Mouse (Mus musculus) megakaryocyte, embryonic 14.5 days (primary cell): ENCODE measurements at regions not wholly inside any gene's neighbourhood (a gene's known extent, or its start where the extent isn't known, plus 50 kb on each side); places are given as distances from the start of the nearest gene placed in this dataset.

Source experiments
- H3K27me3 ChIP-seq: replicated peaks from 2 replicates; pipeline ENCODE3; 2012; ENCODE audit warnings: inconsistent platforms
- H3K36me3 ChIP-seq: replicated peaks from 2 replicates; pipeline ENCODE3; 2012; ENCODE audit warnings: low read length, inconsistent platforms, mixed read lengths
- H3K4me1 ChIP-seq: 2 replicates; pipeline ENCODE4 v1.6.1; 2012; ENCODE audit warnings: inconsistent platforms
- H3K4me3 ChIP-seq: replicated peaks from 2 replicates; pipeline ENCODE3; 2012; ENCODE audit warnings: moderate library complexity, mild to moderate bottlenecking, inconsistent platforms
- H3K9me3 ChIP-seq: 2 replicates; pipeline ENCODE4 v1.6.1; 2012; ENCODE audit warnings: inconsistent platforms
- FLI1 ChIP-seq: IDR thresholded peaks from 2 replicates; pipeline ENCODE4 v1.6.1; 2012; ENCODE audit warnings: low read length, inconsistent platforms, mixed read lengths
- GATA1 ChIP-seq: IDR thresholded peaks from 3 replicates; pipeline ENCODE4 v1.6.1; 2012; ENCODE audit warnings: mixed read lengths, low read length, inconsistent platforms, borderline replicate concordance

- no peak for TF ChIP-seq FLI1
- TF ChIP-seq GATA1, result no peak
- Histone ChIP-seq H3K4me3 (no peak overlapping the region), H3K36me3 (no peaks in the 10 kb centered on the region), H3K9me3 (0 out of 2 replicates have a peak, but pooled peaks cover 7% of the 10 kb centered on the region), H3K27me3 (no peaks in the 10 kb centered on the region), H3K4me1 (no peaks in the 10 kb centered on the region)
These were observed 391.7 kb upstream of the Clint1 start for GRCm38 (mm10) chr11:45460000-45460792.

- no peaks in the 10 kb centered on the region for H3K4me1 ChIP-seq
- no peaks in the 10 kb centered on the region for H3K36me3 ChIP-seq
- H3K9me3 ChIP-seq, result 0 out of 2 replicates have a peak, but pooled peaks cover 3% of the 10 kb centered on the region
- no peak for TF ChIP-seq FLI1
- TF ChIP-seq GATA1, result no peak
- no peaks in the 10 kb centered on the region for H3K27me3 ChIP-seq
- no peak overlapping the region for H3K4me3 ChIP-seq
These were observed 387.4 kb upstream of the Clint1 start for GRCm38 (mm10) chr11:45464501-45464900.

- no peak overlapping the region for H3K4me3 ChIP-seq
- H3K9me3 ChIP-seq, result no peaks in the 10 kb centered on the region
- no peaks in the 10 kb centered on the region for H3K27me3 ChIP-seq
- TF ChIP-seq FLI1 (no peak), GATA1 (no peak)
- no peaks in the 10 kb centered on the region for H3K36me3 ChIP-seq
- H3K4me1 ChIP-seq, result no peaks in the 10 kb centered on the region
These were observed 385.5 kb upstream of the Clint1 start for GRCm38 (mm10) chr11:45466350-45466749.

- Histone ChIP-seq H3K4me1 (no peaks in the 10 kb centered on the region), H3K36me3 (no peaks in the 10 kb centered on the region), H3K9me3 (no peaks in the 10 kb centered on the region), H3K27me3 (no peaks in the 10 kb centered on the region), H3K4me3 (no peak overlapping the region)
- TF ChIP-seq FLI1, result no peak
- TF ChIP-seq GATA1, result no peak
These were observed 379.7 kb upstream of the Clint1 start for GRCm38 (mm10) chr11:45472171-45472570.

- Histone ChIP-seq H3K36me3 (no peaks in the 10 kb centered on the region), H3K27me3 (no peaks in the 10 kb centered on the region), H3K4me1 (no peaks in the 10 kb centered on the region), H3K4me3 (no peak overlapping the region), H3K9me3 (no peaks in the 10 kb centered on the region)
- TF ChIP-seq FLI1 (no peak), GATA1 (no peak)
These were observed 374.9 kb upstream of the Clint1 start for GRCm38 (mm10) chr11:45476917-45477316.

GRCm38 (mm10) chr11:45485950-45486349 lies 365.9 kb upstream of the Clint1 start:
- H3K27me3 ChIP-seq, result no peaks in the 10 kb centered on the region
- TF ChIP-seq GATA1 (no peak), FLI1 (no peak)
- no peaks in the 10 kb centered on the region for H3K9me3 ChIP-seq
- H3K4me1 ChIP-seq, result no peaks in the 10 kb centered on the region
- H3K4me3 ChIP-seq, result no peak overlapping the region
- H3K36me3 ChIP-seq, result no peaks in the 10 kb centered on the region

- TF ChIP-seq GATA1 (no peak), FLI1 (no peak)
- H3K4me1 ChIP-seq, result no peaks in the 10 kb centered on the region
- no peak overlapping the region for H3K4me3 ChIP-seq
- no peaks in the 10 kb centered on the region for H3K27me3 ChIP-seq
- no peaks in the 10 kb centered on the region for H3K9me3 ChIP-seq
- H3K36me3 ChIP-seq, result no peaks in the 10 kb centered on the region
These were observed 360.6 kb upstream of the Clint1 start for GRCm38 (mm10) chr11:45491021-45491967.

- TF ChIP-seq GATA1, result no peak
- no peak for TF ChIP-seq FLI1
These were observed 356.6 kb upstream of the Clint1 start for GRCm38 (mm10) chr11:45495246-45495645.

GRCm38 (mm10) chr11:45508566-45508965 lies 343.3 kb upstream of the Clint1 start:
- no peak for TF ChIP-seq FLI1
- TF ChIP-seq GATA1, result no peak
- Histone ChIP-seq H3K27me3 (no peaks in the 10 kb centered on the region), H3K4me1 (no peaks in the 10 kb centered on the region), H3K4me3 (no peak overlapping the region), H3K36me3 (no peaks in the 10 kb centered on the region), H3K9me3 (no peaks in the 10 kb centered on the region)

More at GRCm38 (mm10) chr11:45495246-45495645, 356.6 kb upstream of the Clint1 start:
- no peaks in the 10 kb centered on the region for H3K9me3 ChIP-seq
- H3K36me3 ChIP-seq, result no peaks in the 10 kb centered on the region
- no peaks in the 10 kb centered on the region for H3K27me3 ChIP-seq
- no peak overlapping the region for H3K4me3 ChIP-seq
- no peaks in the 10 kb centered on the region for H3K4me1 ChIP-seq

- Histone ChIP-seq H3K27me3 (no peaks in the 10 kb centered on the region), H3K36me3 (no peaks in the 10 kb centered on the region), H3K9me3 (no peaks in the 10 kb centered on the region), H3K4me1 (no peaks in the 10 kb centered on the region), H3K4me3 (no peak overlapping the region)
- no peak for TF ChIP-seq FLI1
- TF ChIP-seq GATA1, result no peak
These were observed 342.6 kb upstream of the Clint1 start for GRCm38 (mm10) chr11:45509278-45509677.
